Mouse (Mus musculus) layer of hippocampus, postnatal 10 days (tissue): Measurements from ENCODE around the gene Aatf. TPM values are rescaled to one million over a fixed set of nuclear protein-coding genes. Genes with fewer than 3 reads are reported as not detected.

Experiments
- DNase-seq, 2 experiments: peaks; one replicate each; pipeline ENCODE4 v3.0.0; 2021; ENCODE audit warnings: low spot score in 2 of 2
- total RNA-seq, 2 experiments: library from RNA; stranded (reverse); gene quantifications; 2 replicates each; pipeline ENCODE4 v1.2.3; 2021

The Aatf gene
- total RNA-seq, 2 experiments from 2014 or later = 21.9 to 24.9 TPM

GRCm38 (mm10) chr11:84376510-84377365, 136.6 kb downstream of the Aatf start:
- DNase-seq = no peak

- no peak for DNase-seq
These were observed 137.3 kb downstream of the Aatf start for GRCm38 (mm10) chr11:84375951-84376496.

GRCm38 (mm10) chr11:84373122-84373521, 140.2 kb downstream of the Aatf start:
- no peak for DNase-seq

Other genes with a start within 250 kb of the Aatf start
- 1 to 10 TPM; 1.3 to 2.0 TPM for gene Lhx1, start 12.0 kb upstream of the Aatf start, total RNA-seq